Mouse (Mus musculus) A20 (cell line): ENCODE data around the gene 1700011M02Rik.
"Not testable (repeated sequence)": the region's sequence is repeated elsewhere in the genome, so short reads cannot be mapped to it uniquely, and the experiment has no call there.

ENCODE experiments used
- DNase-seq: peaks from one replicate; pipeline ENCODE4 v3.0.0-alpha.2; 2011; ENCODE audit warnings: low read depth, low spot score

1700011M02Rik gene

GRCm38 (mm10) chrX:102908587-102908986 lies at the start of gene 1700011M02Rik, which contains the start of gene Dmrtc1a:
TSS of gene 1700011M02Rik (plus strand) at chrX:102908905.
TSS of gene Dmrtc1a (minus strand) at chrX:102908687.
- not testable (repeated sequence) for DNase-seq

GRCm38 (mm10) chrX:102867871-102868270 lies 40.8 kb upstream of the 1700011M02Rik start, which contains the start of gene 1700031F05Rik:
TSS of gene 1700031F05Rik (minus strand) at chrX:102867971.
- DNase-seq = no peak

GRCm38 (mm10) chrX:102914823-102915222 lies 6.1 kb downstream of the 1700011M02Rik start:
- not testable (repeated sequence) for DNase-seq

GRCm38 (mm10) chrX:102926707-102927106 lies 18.0 kb downstream of the 1700011M02Rik start:
- peak; percentile 8 for DNase-seq

- not testable (repeated sequence) for DNase-seq
Observed at GRCm38 (mm10) chrX:102928072-102928471, 19.4 kb downstream of the 1700011M02Rik start, which contains the start of gene 1700018G05Rik. TSS of gene 1700018G05Rik (plus strand) at chrX:102928372.

GRCm38 (mm10) chrX:102932992-102933570 lies 24.4 kb downstream of the 1700011M02Rik start:
- DNase-seq = peak; percentile 1

GRCm38 (mm10) chrX:102933571-102934394 lies 25.1 kb downstream of the 1700011M02Rik start:
- peak; percentile 61 for DNase-seq

GRCm38 (mm10) chrX:102934395-102934764 lies 25.7 kb downstream of the 1700011M02Rik start:
- DNase-seq = no peak

- DNase-seq = no peak
Observed at GRCm38 (mm10) chrX:102936743-102937142, 28.0 kb downstream of the 1700011M02Rik start.

- not testable (repeated sequence) for DNase-seq
Observed at GRCm38 (mm10) chrX:102950136-102950535, 41.4 kb downstream of the 1700011M02Rik start.

- peak; percentile 15 for DNase-seq
Observed at GRCm38 (mm10) chrX:102958917-102959316, 50.2 kb downstream of the 1700011M02Rik start.
